Mouse (Mus musculus) monocyte, adult 2 months (primary cell): ENCODE data around the gene Ccdc125.

Source experiments
- DNase-seq, 2 experiments: peaks; one replicate each; pipeline ENCODE4 v3.0.0; 2022; ENCODE audit warnings: low spot score in 2 of 2, low read depth in 1 of 2

Gene Ccdc125

DNA sequence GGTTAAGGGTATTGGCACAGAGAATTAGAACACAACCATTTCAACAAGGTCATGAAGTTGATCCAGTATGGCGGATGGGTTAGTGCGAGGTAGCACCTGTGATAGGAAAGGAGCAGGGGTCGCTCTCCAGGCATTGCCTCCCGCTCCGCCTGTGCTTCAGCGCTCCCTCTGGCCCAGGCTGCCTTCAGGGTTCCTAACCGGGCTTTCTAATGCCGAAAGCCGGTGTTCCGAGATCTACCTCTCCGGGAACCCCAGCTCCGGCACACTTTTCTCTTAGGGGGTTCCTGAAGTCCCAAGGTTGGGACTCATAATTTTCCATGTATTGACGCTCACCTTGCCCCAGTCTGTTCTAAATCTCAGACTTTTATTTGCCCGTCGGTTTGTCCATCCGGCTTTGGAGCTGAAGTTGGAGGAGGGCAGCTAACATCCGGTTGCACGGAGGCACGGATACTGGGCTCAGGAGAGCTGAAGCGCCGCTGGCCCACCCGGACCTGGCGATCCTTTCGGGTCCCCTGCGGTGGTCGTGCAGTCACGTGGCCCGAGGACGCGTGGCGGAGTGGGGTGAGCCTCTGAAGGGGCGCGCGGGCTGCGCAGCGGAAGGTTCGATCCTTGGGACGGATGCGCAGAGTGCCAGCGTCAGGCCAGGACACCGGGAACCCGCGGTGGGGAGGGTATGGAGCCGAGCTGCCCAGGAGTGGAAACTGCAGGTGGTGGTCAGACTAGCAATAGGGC lies at the start of gene Ccdc125:
Gene Ccdc125 (plus strand): TSS at position 427 of the 732 bp plus-strand sequence.
- no peak for DNase-seq

DNA sequence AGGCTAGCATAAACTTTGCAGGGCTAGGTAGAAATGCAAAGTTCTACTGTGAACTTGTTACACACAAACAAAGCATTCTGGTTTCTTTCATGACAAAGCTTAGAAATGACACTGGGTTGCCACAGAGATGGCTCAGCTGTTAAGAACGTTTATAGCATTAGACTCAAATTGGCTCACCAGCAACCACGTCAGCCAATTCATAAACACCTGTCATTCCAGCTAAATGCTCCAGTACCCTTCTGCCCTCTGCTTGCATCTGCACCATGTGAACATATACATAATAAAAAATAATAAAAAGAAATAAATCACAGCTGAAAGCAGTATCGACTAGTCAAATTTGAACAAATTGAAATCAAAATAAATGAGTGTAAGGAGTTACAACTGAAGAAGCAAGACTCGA lies 47.3 kb upstream of the Ccdc125 start:
- DNase-seq: no peak

DNA sequence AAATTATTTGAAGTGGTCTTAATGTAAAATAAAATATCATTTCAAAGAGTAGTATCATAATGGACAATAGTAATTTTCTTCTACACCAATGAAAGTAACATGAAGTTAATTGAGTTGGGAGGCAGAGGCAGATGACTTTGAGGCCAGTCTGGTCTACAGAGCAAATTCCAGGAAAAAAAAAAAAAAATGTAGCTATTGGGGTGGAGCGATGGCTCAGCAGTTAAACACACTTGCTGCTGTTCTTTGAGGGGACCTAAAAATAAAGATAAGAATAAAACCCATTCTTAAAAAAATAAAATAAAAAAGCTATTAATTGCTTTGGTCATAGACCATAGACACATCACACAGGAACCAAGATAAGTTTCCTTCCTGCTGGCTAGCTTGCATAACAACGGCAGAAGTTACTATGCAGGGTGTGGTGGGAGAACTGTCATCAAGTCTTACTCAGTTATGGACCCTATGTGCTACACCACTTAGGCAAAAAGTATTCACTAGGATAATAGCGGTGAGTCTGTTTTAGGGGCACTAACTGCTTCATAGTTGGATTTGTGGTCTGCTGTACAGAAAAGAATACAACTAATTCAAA lies 35.3 kb upstream of the Ccdc125 start:
- DNase-seq: no peak

DNA sequence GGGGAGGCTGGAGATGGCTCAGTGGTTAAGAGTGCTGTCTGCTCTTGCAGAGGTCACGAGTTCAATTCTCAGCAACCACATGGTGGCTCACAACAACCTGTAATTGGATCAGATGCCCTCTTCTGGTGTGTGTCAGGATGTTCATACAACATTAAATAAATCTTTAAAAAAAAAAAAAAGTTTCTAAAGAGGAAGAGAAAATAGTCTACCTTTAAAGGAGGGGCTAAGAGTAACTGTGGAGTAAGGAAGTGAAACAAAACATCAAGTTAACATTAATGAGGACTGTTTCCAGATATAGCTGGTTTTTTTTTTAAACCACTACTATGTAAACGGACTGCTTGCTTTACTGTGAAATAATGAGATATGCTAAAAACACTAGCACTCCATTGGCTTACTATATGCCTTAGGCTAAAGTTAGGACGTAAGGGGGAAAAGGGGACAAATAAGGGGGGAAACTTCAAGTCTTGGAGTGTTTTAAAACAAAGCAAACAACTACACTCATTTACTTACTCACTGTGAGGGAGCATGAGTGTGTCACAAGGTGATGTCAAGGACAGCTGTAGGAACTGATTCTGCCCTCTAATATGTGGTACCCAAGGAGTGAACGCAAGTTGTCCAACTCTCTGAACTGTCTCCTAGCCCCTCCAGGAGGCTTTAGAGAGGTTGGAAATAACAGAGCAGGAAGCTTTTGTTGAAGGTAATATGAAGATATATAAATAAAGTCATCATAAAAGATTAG lies 26.9 kb upstream of the Ccdc125 start:
- peak in 1 of 2 experiments; percentile 2 for DNase-seq

DNA sequence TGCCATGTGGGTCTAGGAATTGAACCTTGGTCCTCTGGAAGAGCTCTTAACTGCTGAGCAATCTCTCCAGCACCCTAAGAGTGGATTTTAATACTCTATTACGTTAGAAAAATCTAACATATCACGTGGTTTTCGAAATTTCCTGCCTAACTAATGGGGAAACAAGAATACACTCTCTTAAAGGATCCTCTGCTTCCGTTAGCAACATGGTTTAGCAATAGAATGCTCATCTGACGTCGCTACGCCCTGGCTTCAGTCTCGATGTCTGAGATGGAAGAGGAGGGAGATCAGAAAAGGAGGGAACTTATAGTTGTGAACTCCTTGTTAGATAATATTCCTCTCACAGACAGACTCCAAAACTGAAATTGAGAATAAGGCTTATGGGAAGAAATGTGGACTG lies 21.3 kb upstream of the Ccdc125 start:
- DNase-seq: no peak

DNA sequence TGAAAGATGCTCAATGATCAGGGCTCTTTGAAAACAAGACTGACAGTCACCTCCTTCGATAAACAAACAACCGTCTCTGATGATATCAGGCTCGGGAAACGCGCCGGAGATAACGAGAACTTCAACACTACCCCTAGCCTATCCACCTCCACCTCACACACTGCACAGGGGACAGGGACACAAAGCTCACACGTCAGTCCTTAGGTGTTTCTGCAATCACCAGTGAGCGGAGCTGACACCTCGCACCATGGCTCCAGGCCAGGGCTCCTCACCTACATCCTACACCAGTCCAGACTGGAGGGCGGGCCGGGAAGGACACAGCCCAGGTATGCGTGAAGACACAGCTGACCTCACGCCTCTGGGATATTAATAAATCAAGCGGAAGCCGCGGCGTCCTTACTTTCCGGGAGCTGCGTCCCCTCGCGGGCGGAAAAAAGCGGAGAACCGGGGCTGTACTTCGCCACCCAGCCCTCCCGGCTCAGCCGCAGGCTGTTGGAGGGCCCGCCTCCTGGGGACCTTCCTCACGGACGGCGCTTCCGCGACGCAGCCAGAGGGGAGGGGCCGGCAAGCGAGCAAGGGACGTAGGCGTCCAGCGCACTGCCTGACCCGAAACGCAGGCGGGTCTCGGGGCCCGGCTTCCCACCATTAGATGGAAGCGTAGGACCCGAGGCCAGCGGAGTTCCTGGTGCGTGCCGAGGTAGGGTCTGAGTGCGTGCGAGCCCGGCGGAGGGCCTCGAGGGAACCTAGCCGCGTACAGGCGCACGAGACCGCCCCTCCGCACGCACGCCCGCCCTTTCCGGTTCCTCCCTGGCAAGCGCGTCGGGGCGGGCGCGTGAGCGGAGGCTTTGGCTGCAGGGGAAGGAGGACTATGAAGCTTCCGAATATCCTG lies 18.7 kb upstream of the Ccdc125 start, which contains the start of the genes Ak6 and Rad17:
Gene Ak6 (plus strand): TSS at position 430 of the 889 bp plus-strand sequence.
Gene Rad17 (minus strand): TSS at position 502 of the 889 bp plus-strand sequence.
- peak; percentile 81 to 92 for DNase-seq

DNA sequence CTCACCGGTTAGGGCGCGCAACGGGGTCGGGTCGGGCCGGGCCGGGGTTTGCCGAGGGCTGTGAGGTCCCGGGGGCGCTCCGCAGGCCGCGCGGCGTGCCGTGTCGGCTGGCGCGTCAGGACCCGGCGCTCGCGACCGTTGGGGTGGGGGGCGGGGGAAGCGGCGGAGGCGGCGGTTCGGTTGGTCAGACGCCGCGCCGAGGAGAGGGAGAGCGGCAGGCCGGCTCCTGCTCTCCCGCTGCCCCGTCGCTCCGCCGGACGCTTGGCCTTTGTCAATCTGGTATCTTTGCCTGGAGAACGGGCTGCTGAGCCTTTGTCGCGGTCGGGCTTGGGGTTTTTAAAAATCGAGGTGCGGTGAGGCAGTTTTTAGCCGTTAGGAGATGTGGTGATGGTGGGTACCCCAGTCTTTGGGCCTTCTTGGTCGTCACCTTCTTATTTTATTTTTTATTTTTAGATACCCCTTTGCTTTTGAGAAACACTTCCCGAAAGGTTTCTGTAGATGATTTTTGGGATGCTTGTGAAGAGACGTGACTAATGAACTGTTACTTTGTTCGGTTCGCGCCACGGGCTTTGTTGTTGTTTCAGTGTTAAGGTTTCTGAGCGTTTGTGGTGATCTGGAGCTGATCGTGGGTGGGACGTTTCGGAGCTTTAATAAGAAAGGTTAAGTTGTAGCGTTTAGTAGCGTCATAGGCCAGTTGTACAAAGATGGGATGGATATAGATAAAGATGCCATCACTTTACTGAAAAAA lies 17.9 kb upstream of the Ccdc125 start, which contains the start of gene Taf9:
Gene Taf9 (plus strand): TSS at position 141 of the 748 bp plus-strand sequence.
- no peak for DNase-seq

DNA sequence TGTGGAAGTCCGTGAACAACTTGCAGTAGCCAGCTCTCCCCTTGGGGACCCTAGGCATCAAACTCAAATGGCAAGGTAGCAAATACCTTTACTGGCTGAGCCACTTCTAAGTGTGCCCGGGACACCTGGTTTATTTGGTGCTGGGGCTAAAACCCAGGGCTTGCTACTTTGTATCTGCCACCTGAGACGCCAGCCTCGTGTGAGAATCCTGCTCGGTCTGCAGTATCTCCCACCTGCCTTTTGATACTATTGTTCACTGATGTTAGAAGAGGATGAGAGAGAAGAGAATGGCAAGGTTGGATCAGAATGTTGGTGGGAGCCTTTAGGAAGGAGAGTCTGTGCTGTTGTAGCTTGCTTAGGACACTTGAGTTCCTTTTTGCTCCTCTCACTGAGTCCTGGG lies 11.4 kb upstream of the Ccdc125 start:
- DNase-seq: no peak

DNA sequence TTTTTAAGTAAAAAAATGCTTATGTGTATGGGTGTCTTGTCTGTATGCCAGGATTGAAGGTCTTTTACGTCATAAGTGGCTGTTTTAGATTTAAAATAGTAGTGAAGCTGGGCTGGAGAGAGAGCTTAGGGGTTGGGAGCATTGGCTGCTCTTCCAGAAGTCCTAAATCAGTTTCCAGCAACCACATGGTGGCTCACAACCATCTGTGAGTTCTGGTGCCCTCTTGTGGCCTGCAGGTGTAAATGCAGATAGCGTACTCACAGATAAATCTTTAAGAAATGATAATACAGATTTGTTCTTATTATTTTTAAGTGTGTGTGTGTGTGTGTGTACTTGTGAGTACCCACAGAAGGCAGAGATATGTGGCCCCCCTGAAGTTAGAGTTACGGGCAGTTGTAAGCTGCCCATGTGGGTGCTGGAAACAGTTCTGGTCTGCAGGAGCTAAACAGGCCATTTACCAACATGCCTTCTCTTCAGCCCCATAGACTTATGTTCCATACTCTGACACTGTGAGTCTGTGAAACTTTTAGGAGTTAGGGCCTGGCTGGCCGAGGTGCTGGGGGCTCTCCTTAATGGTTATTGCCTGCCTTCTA lies 9.6 kb upstream of the Ccdc125 start:
- DNase-seq: peak in 1 of 2 experiments; percentile 16

DNA sequence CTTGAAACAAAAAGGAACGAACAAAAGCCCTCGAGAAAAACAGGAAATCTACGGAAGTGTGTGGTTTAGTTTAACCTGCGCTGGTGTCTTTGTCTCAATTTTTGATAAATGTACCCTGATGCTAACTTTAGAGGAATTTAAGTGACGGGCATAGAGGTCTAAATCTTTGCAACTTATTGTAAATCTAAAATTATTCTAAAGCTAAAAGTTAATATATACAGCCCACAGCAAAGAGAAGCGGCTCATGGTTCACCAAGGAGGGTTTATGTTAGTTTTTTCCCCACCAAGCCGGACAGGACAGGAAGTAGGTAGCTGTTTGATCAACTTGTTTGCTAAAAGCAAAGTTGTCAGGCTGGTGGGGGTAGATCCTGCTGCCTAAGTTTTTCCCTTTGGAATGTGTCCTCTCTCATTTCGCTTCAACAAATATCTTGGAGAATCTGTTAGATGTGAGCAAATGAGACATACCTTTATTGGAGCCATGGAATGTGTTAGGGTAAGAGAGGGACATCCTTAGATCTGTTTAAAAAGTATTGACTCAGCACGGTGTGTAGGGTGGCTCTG lies 744 bp downstream of the Ccdc125 start:
- DNase-seq: no peak

DNA sequence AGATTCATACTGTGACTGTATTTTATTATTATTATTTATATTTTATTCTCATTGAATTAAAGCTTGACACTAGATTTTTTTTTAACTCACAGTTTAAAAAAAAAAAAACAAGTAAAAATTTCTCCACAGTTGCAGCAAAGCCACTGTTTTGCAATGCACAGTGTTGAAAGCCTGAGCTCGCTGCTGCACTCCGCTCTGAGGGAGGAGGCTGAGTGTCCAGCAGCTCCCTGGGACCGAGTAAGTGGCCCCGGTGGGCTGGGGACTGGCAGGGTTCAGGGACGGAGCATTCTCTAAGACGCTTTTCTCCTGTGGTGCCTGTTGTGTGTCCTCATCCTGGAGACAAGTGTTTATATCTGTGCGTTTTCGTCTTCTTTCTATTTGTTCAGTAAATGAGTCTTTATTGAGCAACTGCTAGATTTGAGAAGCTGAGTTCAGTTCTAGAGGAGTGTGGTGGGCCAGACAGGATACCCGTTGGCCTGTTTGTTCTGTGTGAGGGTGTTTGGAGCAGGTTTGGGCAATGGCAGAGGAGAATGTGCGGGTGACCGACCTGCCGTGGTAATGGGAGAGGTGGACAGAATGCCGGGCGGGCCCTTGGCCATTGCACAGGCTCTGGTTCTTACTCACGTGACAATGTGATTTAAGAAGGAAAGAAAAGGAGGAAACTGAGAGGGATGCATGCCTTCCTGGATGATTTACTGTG lies 6.6 kb downstream of the Ccdc125 start:
- DNase-seq: peak; percentile 15 to 16

DNA sequence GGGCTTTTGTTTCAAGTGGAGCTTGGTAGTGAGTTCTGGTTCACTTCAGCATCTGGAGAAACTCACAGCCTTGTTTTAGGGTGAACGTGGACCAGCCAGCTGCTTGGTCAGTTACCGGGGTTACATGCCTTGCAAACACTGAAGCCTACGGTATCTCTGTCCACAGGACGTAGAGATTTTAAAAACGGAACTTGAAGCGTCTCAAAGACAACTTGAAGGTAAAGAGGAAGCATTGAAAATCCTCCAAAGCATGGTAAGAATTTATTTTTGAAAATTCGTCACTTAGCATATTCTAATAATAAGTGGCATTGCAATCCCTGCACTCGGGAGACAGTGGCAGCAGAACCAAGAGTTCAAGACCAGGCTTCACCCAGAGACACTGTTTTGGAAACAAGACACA lies 12.1 kb downstream of the Ccdc125 start:
- no peak for DNase-seq

DNA sequence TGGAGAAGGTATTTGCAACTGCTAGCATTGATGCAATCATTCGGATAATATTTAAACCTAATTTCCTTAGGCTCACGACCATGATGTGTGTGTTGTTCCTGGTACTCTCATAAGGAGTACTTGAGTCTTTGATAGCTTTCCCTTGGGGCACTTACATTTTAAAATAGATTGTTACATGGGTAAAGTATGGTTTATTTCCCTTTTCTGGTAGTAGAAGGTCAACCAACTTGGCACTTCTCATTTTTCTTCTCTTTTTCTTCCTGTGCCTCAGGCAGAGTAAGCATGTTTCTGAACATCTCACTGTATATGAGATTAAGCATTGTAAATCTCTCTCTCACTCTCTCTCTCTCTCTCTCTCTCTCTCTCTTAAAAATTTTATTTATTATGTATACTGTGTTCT lies 13.3 kb downstream of the Ccdc125 start:
- no peak for DNase-seq

DNA sequence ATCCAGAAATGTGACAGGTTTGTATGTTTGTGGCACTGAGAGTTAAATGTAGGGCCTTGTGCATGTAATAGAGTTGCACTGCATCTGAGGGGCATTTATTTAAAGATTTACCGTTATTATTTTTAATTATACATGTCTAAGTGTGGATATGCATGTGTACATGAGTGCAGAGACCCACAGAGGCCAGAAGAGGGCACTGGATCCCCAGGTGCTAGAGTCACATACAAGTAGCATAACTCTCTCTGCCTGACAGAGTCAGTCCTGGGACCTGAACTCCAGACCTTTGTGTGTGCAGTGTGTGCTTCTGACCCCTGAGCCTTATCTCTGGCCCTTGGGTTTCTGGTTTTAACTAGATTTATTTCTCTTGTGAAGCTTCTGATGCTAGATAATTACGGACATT lies 14.8 kb downstream of the Ccdc125 start:
- no peak for DNase-seq

DNA sequence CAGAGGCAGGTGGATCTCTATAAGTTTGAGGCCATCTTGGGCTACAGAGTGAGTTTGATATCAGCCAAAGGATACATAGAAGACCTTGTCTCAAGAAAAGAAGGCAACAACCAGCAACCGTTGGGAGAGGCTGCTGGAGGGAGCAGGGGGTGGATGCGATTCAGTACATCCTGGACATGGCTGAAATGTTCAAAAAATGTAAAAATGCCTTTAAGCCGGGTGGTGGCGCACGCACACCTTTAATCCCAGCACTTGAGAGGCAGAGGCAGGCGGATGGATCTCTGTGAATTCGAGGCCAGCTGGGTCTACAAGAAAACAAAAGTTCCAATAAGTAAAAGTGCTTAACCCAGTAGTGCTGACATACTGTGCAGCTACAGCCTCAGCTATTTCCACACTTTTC lies 18.0 kb downstream of the Ccdc125 start:
- DNase-seq: no peak

DNA sequence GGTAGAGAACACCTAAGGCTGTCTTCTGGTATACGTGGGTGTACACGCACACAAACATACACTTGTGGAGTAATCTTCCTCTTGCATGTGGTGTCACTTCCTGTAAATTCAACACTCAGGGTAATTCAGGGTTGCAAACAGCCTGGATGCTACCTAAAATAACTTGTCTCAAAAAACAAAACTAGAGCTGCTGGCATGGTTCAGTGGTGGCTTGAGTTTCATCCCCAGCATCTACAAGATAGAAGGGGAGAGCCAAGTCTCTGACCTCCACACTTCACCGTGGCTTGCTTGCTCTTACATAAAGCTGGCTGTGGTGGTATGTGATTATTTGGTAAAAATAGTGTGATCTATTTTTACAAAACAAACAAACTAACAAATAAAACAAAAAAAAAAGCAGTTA lies 28.0 kb downstream of the Ccdc125 start:
- DNase-seq: no peak

DNA sequence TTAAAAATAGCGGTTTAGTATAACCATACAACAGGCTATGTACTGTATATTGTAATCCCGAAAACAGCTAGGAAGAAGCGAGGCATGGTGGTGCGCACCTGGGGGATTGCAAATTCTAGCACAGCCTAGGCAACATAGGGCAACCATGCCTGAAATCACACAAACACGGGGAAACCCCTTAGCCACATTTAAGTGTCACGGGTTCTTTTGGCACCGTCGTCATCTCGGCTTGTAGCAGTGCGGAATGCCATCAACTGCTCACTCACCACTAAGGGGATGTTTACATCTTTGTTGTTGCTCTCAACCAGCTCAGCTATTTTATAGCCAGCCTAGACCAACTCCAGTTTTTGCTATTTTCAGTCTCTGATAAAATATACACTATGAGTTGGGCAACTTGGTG lies 29.3 kb downstream of the Ccdc125 start:
- DNase-seq: no peak

DNA sequence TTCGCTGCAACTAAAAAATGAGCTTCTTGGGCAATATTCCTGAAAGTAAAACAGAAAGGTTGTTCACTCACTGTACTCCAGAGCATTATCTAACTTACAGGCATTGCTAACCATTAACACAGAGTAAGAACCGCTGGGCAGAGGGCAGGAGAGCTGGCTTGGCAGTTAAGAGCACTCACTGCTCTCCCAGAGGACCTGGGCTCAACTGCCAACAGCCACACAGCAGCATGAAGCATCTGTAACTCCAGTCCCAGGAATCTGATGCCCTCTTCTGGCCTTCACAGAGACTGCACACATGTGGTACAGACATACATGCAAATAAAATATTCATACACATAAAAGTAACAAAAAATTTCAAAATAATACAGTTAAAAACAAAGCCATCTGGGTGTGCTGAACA lies 34.0 kb downstream of the Ccdc125 start:
- DNase-seq: no peak

DNA sequence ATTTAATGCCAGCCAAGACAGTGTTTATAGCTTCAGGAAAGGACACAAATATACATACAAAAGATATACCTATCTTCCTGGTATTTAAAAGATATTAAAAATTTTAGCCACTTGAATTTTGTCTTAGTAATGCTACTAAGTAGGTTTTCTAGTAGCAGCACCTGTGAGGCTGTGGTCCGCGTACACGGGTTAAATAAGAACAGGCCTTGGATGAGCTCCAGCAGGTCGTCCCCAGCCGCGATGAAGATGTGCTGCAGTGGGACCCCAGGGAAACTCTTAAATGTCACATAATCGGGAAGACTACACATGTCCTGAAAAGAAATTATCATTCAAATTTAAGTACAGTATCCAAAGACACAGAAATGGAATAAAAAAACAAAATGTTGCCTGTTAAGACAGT lies 36.7 kb downstream of the Ccdc125 start:
- no peak for DNase-seq
